Mouse (Mus musculus): ENCODE data around the gene Klc1.

GRCm38 (mm10) chr12:111727956-111728355 lies 30.7 kb upstream of the Klc1 start:
- TF ChIP-seq CTCF (IDR thresholded peaks at IDR 0.05; ENCODE audit: borderline replicate concordance, control insufficient read depth, extremely low read depth, insufficient read depth, low read length, poor library complexity) (no peak), POLR2A (IDR thresholded peaks at IDR 0.05; ENCODE audit: control insufficient read depth, extremely low read depth, insufficient read depth, low read length, poor library complexity) (no peak)
